Mouse (Mus musculus): ENCODE measurements around the gene Morn5.

Gene Morn5

DNA sequence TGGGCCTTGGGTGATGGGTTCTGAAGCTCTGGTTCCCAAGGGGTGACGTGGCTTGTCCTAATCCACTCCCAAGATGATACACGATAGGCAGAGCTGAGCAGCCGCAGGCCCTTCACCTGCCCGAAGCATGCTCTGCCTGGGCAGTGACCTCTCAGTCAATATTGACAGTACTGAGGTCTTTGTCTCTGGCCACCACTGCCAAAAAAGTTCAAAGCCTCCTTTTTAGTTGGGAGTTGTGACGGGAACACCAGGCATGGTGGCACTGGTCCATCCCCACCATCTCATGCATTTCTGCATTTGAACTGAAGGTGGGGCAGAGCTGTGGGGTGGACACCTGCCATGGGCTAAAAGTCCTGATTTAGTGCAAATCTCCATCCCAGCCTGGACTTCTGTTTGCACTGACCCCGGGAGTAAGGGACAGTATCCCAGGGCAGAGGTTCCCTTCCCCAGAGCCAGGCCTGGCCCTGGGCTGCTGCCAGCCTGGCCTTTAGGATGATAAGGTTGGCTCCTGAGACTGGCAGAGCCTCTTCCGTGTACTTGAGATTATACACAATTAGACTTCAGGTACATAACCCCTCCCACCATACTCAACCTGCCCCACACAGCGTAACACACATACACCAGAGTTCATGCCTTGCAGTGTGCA lies 22.5 kb downstream of the Morn5 start:
- DNase-seq, result no peak

DNA sequence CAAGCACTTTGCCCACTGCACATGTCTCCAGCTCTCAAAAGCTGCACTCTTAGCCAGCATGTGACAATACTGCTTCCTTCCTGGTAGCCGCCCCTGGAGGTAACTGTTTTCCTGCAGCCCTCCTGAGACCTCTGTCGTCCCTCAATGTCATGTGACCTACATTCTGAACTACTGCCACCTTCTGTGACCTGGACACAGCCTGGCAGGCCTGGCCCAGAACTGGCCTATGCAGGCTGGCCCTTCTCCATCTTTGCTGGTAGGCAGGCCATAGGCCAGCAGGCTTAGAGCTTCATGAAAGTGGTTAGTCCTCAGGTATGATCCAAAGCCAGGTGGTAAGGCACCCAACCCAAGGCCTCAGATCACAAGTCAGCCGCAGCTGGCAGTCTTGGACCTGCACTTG lies 24.5 kb downstream of the Morn5 start:
- DNase-seq, result no peak

DNA sequence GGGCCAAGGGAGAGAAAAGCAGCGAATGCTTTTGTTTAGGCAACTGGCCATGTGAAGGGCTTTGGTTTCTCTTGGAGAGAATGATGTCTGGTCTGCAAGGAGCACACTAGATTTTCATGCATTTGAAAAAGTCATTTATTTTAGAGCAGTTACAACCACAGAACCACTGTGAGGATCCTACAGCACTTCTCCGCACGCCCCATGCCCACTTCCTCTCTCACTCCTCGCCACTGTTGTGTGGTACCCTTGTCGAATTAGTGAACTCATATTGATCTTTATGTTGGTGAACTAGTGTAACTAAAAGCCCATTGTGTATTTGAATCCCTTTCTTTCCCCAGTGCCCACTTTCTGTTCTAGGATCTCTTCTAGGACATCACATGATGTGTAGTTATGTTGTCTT lies 26.0 kb downstream of the Morn5 start:
- DNase-seq, result no peak

DNA sequence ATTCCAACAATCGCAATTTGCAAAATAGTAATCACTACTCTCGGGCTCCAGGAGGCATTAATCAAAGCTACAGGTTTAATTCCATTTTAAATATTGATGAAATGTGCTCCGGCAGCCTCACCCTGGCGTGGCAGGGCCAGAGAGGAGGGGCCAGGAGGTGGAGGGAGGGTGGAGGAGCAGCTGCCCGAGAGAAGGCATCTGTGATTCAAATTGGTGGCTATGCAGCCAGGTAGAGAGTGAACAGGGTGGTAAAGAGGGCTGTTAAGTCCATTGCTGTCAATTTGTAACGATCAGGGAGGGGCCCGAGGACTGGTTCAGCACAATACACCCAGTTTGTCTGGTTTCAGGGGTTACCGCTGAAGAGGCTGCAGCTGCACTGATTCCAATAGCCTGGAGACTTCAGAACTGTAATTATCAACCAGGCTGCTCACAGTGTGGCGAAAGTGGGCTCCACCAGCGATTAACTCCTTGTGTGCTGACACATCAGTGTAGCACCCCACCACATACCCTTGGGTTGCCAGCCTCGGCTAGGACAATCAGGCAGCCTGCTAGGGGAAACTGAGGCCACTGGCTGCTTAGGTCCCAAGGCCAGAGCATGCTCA lies 28.0 kb downstream of the Morn5 start:
- no peak for DNase-seq

DNA sequence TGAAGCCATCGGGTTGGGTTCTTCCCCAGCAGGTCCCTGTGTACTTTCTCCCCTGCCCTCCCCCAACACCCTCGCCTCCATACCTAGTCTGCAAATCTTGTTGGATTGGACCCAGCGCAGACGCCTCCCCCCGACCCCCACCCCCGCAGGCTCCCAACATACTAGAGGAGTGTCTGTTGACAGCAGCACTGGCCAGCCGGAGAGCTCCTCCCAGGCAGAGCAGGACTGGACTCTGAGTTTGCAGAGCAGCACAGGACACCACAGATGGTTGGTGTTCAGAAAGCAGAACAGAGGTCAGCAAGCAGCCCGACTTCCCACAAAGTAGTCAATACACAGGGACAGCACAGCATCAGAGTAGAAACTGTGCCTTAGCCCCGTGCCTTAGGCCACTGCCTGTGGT lies 32.2 kb downstream of the Morn5 start:
- no peak for DNase-seq

DNA sequence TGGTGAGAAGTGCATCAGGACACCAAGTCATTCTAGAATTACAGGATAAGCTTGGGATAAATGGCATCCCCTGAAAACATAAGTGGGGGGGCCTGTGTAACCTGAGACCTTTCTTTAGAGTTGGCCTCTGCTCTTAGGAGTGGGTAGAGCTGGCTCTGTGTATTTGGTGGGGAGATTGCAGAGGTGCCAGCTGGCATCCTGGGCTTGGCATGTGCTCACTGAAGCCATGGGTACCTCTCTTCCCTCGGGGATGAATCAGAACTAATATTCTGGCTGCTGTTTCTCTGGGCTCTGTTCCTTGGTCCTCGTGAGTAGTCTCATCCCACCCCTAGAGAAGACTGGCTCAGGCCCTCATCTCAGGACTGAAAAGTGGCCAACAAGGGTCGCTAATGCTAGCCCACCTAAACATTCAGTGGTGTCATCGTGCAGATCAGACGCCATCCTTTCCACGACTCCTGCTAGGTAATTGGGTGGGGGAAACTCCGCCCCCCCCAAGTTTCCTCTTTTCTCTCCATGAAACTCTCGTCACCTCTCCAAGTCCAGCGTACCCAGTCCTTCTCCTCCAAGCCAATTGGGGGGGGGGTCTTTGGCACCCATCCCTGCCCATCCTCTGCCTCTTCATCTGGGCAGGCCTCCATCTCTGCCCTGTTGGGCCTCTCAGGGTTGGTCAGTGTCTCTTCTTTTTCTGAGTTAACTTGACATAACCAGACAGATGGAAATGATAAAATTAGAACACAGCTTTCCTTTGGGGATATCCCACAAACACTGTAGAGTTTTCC lies 33.7 kb downstream of the Morn5 start:
- DNase-seq, result no peak

DNA sequence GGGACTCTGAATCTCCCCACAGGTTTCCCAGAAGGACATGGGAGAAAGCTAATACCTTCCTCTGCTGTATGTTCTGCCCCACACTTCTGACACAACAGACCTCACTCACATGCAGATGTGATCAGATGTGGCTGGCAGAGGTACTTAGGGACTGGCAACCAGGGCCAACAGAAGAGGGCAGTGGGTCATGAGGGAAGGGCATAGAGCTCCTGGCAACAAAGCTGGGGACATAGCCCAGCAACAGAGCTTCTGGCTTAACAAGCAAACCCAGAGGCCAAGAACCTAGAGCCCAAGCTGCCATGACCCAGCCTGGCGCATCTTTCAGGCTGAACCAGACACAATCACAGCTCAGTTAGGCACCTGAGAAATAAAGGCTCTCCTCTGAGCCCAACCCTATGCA lies 35.8 kb downstream of the Morn5 start:
- DNase-seq, result no peak

DNA sequence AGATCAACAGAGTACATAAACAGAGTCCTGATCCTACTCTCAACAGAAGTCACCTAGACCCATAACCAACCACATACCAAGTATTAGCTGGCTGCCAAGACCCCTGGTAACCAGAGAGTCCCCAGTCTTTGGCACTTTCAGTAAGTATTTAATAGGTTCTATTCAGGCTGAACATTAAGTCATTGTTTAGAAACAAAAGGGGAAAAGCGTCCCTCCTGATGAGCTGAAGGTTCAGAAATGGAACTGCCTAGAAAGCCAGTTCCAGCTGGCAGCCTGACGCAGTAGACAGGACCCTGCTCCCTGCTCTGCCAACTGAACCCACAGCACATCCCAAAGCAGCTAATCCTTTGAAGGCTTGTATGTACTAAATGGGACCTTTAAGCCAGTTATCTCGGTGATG lies 39.9 kb downstream of the Morn5 start:
- no peak for DNase-seq

DNA sequence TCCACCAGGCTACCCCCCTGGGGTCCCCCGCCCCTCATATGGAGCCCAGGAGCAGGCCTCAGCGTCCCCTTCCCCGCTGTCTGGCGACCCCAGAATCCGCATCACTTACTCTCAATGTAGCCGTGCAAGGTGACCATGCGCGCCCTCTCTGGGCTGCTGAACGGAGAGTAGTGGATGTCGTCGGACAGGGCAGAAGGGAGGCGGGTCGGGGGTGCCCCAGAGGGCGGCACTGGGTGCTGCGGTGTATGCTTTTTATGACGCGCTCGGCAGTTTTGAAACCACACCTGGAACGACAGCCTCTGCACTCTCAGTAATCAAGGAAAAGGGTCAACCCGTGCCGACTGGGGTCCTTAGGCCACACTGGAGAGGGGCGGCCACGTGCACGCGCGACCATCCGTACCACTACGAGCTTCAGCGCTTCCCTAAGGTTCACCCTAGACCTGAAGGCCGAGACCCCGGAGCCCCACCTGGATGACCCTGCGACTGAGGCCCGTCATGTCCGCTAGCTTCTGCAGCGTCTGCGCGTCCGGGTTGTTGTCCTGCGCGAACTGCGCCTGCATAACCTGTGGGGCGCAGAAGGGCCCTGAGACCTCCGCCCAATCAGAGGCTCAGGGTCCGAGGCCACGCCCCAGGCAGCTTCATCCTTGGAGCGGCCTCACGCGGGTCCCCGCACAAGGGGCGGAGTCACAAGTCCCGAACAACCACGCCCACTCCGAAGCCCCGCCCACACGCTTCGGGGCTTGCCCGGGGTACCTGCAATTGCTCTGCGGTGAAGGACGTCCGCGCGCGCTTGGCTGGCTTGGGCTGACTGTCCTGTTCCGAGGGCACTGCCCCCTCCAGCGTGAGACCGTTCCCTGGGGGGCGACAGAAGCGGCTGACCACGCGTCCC lies 41.8 kb downstream of the Morn5 start:
- DNase-seq, result peak; percentile 77

DNA sequence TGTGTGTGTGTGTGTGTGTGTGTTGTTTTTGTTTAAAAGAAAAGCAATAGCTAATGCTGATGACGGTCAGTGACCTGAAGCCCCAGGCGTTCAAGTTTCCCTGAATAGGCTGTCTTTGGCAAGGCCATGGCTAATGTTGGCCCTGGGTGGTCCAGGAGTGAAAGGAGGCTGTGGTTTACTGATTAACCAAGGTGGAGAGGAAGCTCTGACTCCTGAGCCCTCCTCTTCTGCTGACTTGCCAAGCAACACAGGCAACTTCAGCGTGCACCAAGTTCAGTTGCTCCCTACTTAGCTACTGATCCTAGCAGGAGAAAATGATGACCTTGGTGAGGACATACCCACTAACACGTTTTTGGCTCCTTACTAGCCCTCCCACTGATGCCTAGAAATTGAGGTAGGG lies 43.5 kb downstream of the Morn5 start:
- DNase-seq, result no peak

DNA sequence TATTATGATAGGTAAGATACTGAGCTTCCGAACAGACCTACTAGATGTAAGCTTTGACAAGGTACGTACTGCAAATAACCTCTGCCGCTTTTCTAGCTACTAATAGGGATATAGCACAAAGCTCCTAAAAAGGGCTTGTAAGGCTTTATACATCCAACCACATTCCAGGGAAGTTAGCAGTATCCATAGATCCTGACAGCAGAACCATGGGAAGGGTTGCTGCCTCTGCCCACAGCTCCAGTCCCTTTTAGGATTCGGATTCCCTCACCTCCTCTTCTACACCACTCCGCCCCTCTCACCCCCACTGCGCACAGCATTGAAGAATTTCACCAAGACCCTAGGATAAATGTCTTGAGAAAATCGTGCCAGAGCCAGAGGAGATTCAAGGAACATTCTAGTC lies 44.0 kb downstream of the Morn5 start:
- DNase-seq, result no peak

DNA sequence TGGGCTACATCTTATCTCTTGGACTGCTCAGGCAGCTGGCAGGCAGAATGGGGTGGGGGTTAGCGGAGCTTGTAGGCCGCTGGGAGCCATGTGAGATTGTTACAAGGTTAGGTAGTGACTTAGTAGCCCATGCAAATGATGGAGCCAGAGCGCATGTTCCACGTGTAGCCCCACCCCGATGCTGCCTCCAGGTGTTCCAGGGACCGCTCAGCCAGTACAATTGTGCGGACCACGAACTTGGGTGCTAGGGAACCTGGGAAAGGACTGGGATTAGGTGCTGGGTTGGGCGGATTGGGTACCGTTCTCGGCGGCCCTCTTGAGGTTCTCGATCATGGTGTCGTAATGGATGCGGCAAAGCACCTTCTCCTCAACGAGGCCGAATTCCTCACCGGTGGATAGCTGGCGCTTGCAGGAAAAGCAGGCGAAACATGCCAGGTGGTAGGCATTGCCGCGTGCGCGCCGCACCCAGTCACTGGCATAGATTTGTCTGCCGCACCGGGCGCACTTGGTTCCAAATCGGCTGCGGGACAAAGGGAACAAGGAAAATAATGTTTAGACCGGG lies 44.7 kb downstream of the Morn5 start:
- DNase-seq, result no peak

DNA sequence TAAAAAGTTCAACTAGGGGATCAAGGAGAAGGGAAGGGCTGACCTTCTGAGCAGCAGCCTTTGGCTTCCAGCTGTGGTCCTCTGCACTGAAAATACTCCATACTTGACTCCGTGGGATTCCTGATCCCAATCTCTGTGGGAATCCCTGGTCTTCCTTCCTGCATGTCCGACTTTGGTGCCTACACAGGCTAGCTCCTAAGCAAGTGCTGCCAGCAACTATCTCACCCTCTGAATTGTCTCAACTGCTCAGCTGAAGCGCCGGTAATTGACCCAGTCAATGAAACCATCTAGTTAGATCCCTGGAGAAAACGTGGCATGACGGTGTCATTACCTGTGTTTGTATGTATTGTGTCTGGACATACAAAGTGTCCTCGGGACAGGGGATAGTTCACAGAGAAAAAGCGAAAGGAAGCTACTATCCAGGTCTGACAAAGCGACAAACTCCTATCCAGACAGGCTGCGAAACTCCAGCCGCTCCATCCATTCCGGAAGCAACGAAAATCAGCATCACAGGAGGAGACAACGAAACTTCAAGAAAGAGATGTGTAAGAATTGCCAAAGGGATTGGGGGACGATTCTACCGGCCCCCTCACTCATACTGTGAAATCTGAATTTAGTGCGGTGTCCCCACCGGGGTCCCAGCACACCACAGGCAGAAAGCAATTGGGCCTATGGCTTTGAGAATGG lies 48.0 kb downstream of the Morn5 start:
- no peak for DNase-seq

DNA sequence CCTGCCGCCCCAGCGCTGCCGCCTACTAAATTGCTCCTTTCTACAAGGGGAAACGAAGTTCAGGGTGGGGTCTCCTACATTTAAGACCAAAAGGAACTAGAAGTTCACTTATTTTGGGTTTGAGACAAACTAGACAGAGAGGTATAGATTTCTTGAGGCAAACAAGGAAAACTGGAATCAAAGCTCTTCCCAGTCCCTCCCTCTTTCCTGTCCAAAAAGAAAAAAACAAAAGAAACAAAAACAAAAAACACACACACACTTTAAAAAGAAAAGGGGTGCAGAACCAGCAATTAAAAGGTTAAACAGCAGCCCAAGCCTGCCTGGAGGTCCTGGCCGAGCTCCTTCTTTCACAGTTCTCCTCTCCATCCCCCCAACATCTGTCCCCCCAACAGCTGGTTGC lies 48.8 kb downstream of the Morn5 start:
- DNase-seq, result no peak

DNA sequence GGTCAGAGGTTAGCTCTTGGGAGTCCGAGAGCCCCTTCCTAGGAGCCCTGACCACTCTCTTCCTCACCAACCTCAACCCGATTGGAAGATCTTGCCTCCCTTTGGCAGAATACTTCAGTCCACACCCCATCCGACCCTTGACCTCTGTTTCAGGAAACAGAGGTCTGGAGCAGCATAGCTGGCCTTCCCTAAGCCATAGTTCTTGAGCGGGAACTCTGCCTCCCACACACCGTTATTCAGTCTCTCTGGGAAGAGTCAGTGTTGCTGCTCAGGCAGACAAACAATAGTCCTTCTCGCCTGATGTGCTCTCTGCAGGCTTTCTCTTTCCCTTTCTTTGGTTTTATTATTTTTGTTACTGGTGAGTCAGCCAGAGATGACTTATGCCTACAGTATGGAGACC lies 50.5 kb downstream of the Morn5 start:
- DNase-seq, result no peak

DNA sequence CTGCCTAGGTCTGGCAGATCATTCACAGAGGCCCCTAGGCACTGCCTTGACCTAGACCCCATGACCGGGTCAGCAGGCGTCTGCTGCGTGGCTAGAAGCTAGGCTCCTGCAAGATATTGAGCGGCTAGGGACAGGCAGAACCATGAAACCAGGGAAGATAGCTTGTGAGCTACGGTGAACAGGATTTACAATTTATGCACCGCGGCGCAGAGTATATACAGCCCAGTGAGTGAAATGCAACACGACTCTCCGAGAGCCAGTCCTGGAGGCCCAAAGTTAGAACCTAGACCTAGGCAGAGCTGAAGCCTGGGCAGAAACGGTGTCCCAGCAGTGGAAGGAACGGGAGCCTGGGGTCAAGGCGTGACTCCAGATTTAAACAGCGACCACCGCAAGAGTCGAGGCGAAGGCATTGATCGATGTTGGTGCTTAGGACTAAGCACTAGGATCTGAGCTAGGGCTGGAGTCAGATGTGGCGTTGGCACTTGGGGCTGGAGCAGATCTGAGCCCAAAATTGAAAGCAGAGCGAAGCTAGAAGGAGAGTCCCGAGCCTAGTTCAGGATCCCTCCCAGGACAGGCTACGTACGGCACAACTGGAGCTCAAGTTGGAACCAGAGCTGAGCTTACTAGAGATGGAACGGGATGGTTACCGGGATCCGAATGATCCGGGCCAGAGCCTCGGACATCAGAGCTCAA lies 52.8 kb downstream of the Morn5 start:
- no peak for DNase-seq

DNA sequence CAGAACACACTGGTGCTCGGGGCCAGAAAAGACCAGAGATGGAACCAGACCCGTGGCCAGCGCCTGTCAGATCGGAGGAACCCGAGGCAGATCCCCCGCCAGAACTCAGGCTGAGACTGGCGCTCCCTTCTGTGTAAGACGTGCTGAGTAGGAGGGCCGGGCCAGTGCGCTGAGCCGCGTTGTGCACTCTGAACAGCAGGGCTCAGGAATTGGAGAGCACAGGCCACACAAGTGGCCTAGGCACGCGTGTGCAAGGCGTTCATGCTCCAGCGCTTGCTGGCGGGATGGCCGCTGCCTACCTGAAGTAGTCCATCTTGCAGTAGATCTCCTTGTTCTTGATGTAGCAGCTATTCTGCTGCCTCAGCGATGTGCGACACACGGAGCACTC lies 53.3 kb downstream of the Morn5 start:
- no peak for DNase-seq

DNA sequence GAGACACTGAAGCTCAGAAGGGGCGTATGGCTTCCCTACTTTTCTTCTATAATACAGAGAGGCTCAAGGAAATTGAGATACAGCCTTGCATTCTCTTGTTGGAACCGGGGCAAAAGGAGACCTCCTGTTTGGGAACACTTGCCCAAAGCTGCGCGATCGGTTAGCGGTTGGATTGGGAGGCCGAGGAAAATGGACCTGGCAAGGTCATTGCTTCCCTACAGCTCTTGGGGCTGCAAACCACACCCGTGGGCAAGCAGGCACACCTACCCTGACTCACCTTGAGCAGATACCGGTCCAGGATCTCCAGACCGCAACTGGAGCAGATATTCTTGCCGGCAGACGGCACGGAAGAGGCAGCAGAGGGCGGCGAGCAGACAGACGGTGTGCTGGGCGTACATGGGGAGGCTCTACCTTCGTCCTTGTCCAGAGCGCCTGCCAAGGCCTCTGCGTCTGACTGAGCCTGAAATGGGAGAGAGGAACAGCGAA lies 53.9 kb downstream of the Morn5 start:
- DNase-seq, result no peak

DNA sequence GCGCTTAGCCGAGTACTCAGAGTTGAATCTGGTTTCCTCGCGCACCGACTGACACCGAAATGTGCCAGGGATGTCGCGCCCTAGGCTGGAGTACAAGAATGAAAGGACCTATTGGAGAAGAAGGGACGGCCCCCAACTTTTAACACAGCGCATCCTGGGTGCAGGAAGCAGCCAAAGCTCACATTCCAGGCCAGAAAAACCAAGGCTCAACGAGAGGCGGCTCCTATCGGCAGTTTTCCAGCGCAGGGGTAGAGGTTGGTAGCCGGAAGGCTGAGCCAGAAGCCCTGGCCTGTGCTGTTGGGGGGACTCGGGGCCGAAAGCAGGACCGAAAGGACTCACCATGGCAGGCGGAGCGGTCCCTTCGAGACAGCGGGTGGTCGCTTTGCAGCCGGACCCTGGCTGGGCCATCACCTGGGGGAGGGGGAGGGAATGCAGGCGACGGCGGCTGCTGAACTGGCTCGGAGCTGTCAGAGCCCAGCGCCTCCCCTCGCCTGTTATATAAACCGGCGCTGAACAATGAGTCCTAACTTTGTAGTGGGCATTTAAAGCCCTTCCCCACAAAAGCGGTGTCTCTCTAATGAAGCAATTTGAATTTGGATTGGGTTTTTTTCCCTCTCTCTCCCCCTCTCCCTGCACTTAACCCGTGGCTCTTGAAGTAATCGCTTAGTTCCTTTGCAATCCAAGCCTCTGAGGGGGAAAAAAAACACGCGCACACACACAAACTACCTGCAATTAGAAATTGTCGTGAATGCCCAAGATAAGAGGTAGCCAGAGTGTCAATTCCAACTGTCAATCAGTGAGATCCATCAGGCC lies 54.5 kb downstream of the Morn5 start:
- DNase-seq, result no peak

DNA sequence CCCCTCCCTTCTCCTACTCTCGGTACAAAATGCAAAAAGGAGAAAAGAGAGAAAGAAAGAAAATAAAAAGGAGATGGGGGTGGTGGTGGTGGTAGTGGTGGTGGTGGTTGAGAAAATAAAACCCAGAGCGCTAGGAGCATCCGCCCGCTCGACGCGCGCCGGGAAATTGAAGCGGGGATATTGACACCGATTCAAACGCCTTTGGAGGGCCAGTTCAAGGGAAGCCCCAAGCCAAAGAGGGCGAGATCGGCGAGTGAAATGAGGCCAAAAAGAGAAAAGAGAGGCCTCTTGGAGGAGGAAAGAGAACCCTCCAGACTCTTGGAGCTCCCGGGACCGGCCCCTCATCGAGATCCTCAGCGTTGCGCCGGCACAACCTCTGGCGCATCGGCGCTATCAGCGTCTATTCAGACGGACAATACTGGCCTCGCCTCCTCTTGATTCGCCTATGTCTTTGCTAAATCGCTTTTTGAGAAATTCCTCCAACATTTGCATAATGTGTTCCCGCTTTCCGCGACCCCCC lies 55.2 kb downstream of the Morn5 start:
- DNase-seq, result no peak
